Mouse (Mus musculus) forebrain, postnatal 0 days (tissue): ENCODE measurements at regions not wholly inside any gene's neighbourhood (a gene's known extent, or its start where the extent isn't known, plus 50 kb on each side); places are given as distances from the start of the nearest gene placed in this dataset.
A peak's percentile ranks its signal among the peaks of the same experiment; 100 is the strongest.

Experiments used
- ATAC-seq: fragments of 200-750 bp; cut with Nextera tagmentation; 2 replicates; pipeline ENCODE4 v1.8.0; 2017; ENCODE audit warnings: mild to moderate bottlenecking, moderate library complexity
- DNase-seq: peaks from one replicate; pipeline ENCODE4 v3.0.0-alpha.2; 2015
- H3K27ac ChIP-seq: fragments of 300-500 bp; sonication (generic); 2 replicates; pipeline ENCODE4 v1.5.1; 2014; ENCODE audit warnings: low read depth, mild to moderate bottlenecking, antibody characterized with exemption, low read length, moderate library complexity, mixed read lengths
- H3K27me3 ChIP-seq: fragments of 300-500 bp; sonication (generic); 2 replicates; pipeline ENCODE4 v1.6.1; 2014; ENCODE audit warnings: mild to moderate bottlenecking, low read length, mixed read lengths; ENCODE audit not compliant: insufficient read depth
- H3K36me3 ChIP-seq: fragments of 300-500 bp; sonication (generic); 2 replicates; pipeline ENCODE4 v1.6.1; 2014; ENCODE audit warnings: mild to moderate bottlenecking, moderate library complexity; ENCODE audit not compliant: insufficient read depth
- H3K4me1 ChIP-seq: fragments of 300-500 bp; sonication (generic); 2 replicates; pipeline ENCODE4 v1.6.1; 2014; ENCODE audit warnings: antibody characterized with exemption; ENCODE audit not compliant: insufficient read depth
- H3K4me2 ChIP-seq: fragments of 300-500 bp; sonication (generic); 2 replicates; pipeline ENCODE4 v1.6.1; 2014; ENCODE audit warnings: low read depth, mild to moderate bottlenecking, moderate library complexity
- H3K4me3 ChIP-seq: fragments of 300-500 bp; sonication (generic); 2 replicates; pipeline ENCODE4 v1.5.1; 2014; ENCODE audit warnings: low read depth, low read length, mixed read lengths
- H3K9ac ChIP-seq: fragments of 300-500 bp; sonication (generic); 2 replicates; pipeline ENCODE4 v1.6.1; 2014; ENCODE audit warnings: mild to moderate bottlenecking
- H3K9me3 ChIP-seq: fragments of 300-500 bp; sonication (generic); 2 replicates; pipeline ENCODE4 v1.6.1; 2016; ENCODE audit warnings: low read length
- CTCF ChIP-seq: sonication (generic); IDR thresholded peaks from 2 replicates; pipeline ENCODE4 v1.5.1; 2016; ENCODE audit warnings: antibody characterized with exemption, control low read depth, low read depth
- WGBS: fragments of 180-500 bp; shearing (Covaris S2); extraction: QIAGEN DNeasy Blood & Tissue Kit; methylation state at CpG from one replicate; pipeline ENCODE4 v1.1.7; 2014; 5-methylcytosine and 5-hydroxymethylcytosine counted together

- no peak overlapping the region for H3K4me3 ChIP-seq
- H3K4me1 ChIP-seq: no peaks in the 10 kb centered on the region
- no peak overlapping the region for H3K9ac ChIP-seq
- 86% methylated on average over 9 of the region's 9 CpGs for WGBS
- no peak for ATAC-seq
- H3K36me3 ChIP-seq: no peaks in the 10 kb centered on the region
- no peak overlapping the region for H3K4me2 ChIP-seq
- no peak overlapping the region for H3K27ac ChIP-seq
- DNase-seq: no peak
- no peak for TF ChIP-seq CTCF
- no peaks in the 10 kb centered on the region for H3K27me3 ChIP-seq
- no peaks in the 10 kb centered on the region for H3K9me3 ChIP-seq
Observed at GRCm38 (mm10) chr1:184480571-184481220, 251.7 kb downstream of the Hlx start.

- H3K9me3 ChIP-seq: no peaks in the 10 kb centered on the region
- ATAC-seq (no peak; the same call in 1 of the 2 replicates), DNase-seq (no peak)
- no peak for TF ChIP-seq CTCF
- no peak overlapping the region for H3K9ac ChIP-seq
- H3K27ac ChIP-seq: no peak overlapping the region
- H3K27me3 ChIP-seq: no peaks in the 10 kb centered on the region
- no peaks in the 10 kb centered on the region for H3K4me1 ChIP-seq
- no peak overlapping the region for H3K4me2 ChIP-seq
- no peaks in the 10 kb centered on the region for H3K36me3 ChIP-seq
- 88% methylated on average over 7 of the region's 7 CpGs for WGBS
- H3K4me3 ChIP-seq: no peak overlapping the region
Observed at GRCm38 (mm10) chr1:184478006-184478405, 254.4 kb downstream of the Hlx start.

GRCm38 (mm10) chr1:184462481-184463124 is 269.8 kb downstream of the Hlx start:
- Histone ChIP-seq H3K9me3 (no peaks in the 10 kb centered on the region), H3K4me3 (no peak overlapping the region), H3K4me2 (no peak overlapping the region), H3K9ac (no peak overlapping the region), H3K36me3 (no peaks in the 10 kb centered on the region), H3K27ac (no peak overlapping the region), H3K4me1 (no peaks in the 10 kb centered on the region), H3K27me3 (no peaks in the 10 kb centered on the region)
- WGBS: 42% methylated on average over 9 of the region's 9 CpGs
- DNase-seq (no peak), ATAC-seq (no peak)
- no peak for TF ChIP-seq CTCF

- Histone ChIP-seq H3K4me1 (no peaks in the 10 kb centered on the region), H3K9me3 (no peaks in the 10 kb centered on the region), H3K27ac (no peak overlapping the region), H3K36me3 (no peaks in the 10 kb centered on the region), H3K27me3 (no peaks in the 10 kb centered on the region), H3K4me3 (no peak overlapping the region), H3K4me2 (no peak overlapping the region), H3K9ac (no peak overlapping the region)
- no peak for ATAC-seq
- no peak for DNase-seq
- TF ChIP-seq CTCF: no peak
Observed at GRCm38 (mm10) chr1:184461411-184461810, 271.0 kb downstream of the Hlx start.

- Histone ChIP-seq H3K4me3 (no peak overlapping the region), H3K4me1 (no peaks in the 10 kb centered on the region), H3K9ac (no peak overlapping the region), H3K4me2 (no peak overlapping the region), H3K36me3 (no peaks in the 10 kb centered on the region), H3K9me3 (no peaks in the 10 kb centered on the region), H3K27ac (no peak overlapping the region), H3K27me3 (no peaks in the 10 kb centered on the region)
- WGBS: 94% methylated on average over 8 of the region's 8 CpGs
- TF ChIP-seq CTCF: no peak
- ATAC-seq (no peak), DNase-seq (no peak)
Observed at GRCm38 (mm10) chr1:184456727-184457126, 275.7 kb downstream of the Hlx start.

- Histone ChIP-seq H3K36me3 (no peaks in the 10 kb centered on the region), H3K4me2 (no peak overlapping the region), H3K9ac (no peak overlapping the region), H3K9me3 (no peaks in the 10 kb centered on the region), H3K27me3 (no peaks in the 10 kb centered on the region), H3K4me1 (no peaks in the 10 kb centered on the region), H3K4me3 (no peak overlapping the region), H3K27ac (no peak overlapping the region)
- 54% methylated on average over 4 of the region's 4 CpGs for WGBS
- no peak for DNase-seq
- no peak for ATAC-seq
- TF ChIP-seq CTCF: no peak
Observed at GRCm38 (mm10) chr1:184454381-184454780, 278.0 kb downstream of the Hlx start.

- TF ChIP-seq CTCF: no peak
- WGBS: 28% methylated on average over 5 of the region's 5 CpGs
- ATAC-seq: 0 out of 2 replicates have a peak, but pooled peaks have one; percentile 18
Observed at GRCm38 (mm10) chr1:184453673-184454072, 278.7 kb downstream of the Hlx start.

More at GRCm38 (mm10) chr1:184453673-184454072, 278.7 kb downstream of the Hlx start:
- Histone ChIP-seq H3K27me3 (no peaks in the 10 kb centered on the region), H3K4me2 (no peak overlapping the region), H3K9ac (no peak overlapping the region), H3K9me3 (no peaks in the 10 kb centered on the region), H3K27ac (no peak overlapping the region), H3K36me3 (no peaks in the 10 kb centered on the region), H3K4me1 (no peaks in the 10 kb centered on the region), H3K4me3 (no peak overlapping the region)
- no peak for DNase-seq
